ENCODE assay signal across 8 mouse cellular contexts in genomic region chr7:65643861-65644421, GRCm38 (mm10). TPM values are rescaled to one million over a fixed set of nuclear protein-coding genes. Genes with fewer than 3 reads are reported as not detected.
DNase-seq lines count a peak whose midpoint lies in the region; ATAC-seq and TF ChIP-seq lines count a peak whose summit lies in the region.

No protein-coding gene starts in this region.

- no peak overlapping the region for H3K9ac ChIP-seq in liver, adult 2 months (ENCODE audit: low read depth, low read length)
- H3K9ac ChIP-seq in limb, embryonic 15.5 days: no peak overlapping the region
- H3K9ac ChIP-seq in neural tube, embryonic 12.5 days: no peak overlapping the region

- no peak for TF ChIP-seq POLR2A in liver, adult 2 months (IDR thresholded peaks at IDR 0.05; ENCODE audit: extremely low read depth, insufficient read depth, low read length)

- H3K27me3 ChIP-seq in liver, adult 2 months (ENCODE audit: control insufficient read depth, insufficient read depth, low read length): no peaks in the 10 kb centered on the region
- no peaks in the 10 kb centered on the region; the same call in 1 of the 2 replicates for H3K27me3 ChIP-seq in limb, embryonic 15.5 days
- H3K27me3 ChIP-seq in neural tube, embryonic 12.5 days (replicated peaks): 0 out of 2 replicates have a peak, but pooled peaks cover 5% of the 10 kb centered on the region

- TF ChIP-seq CTCF in liver, adult 2 months (IDR thresholded peaks at IDR 0.05; ENCODE audit: low read depth, low read length): 0 out of 2 replicates have a peak, but pooled peaks have one; percentile 11

- peaks cover 9% of the 10 kb centered on the region for H3K36me3 ChIP-seq in liver, adult 2 months (ENCODE audit: control insufficient read depth, insufficient read depth, low read length)
- peaks cover 5% of the 10 kb centered on the region for H3K36me3 ChIP-seq in limb, embryonic 15.5 days
- peaks cover 8% of the 10 kb centered on the region; the same call in 1 of the 2 replicates for H3K36me3 ChIP-seq in neural tube, embryonic 12.5 days

- H3K4me3 ChIP-seq in liver, adult 2 months (ENCODE audit: insufficient read depth, low read depth, low read length): no peak overlapping the region
- H3K4me3 ChIP-seq in limb, embryonic 15.5 days: peak overlapping the region; percentile 70
- H3K4me3 ChIP-seq in neural tube, embryonic 12.5 days: peak overlapping the region; percentile 58; the same call in 1 of the 2 replicates

- DNase-seq in liver, adult 2 months (ENCODE audit: extremely low read depth, low read depth, low spot score): peak; percentile 70
- DNase-seq in liver: no peak
- DNase-seq in heart, adult 8-10 months (ENCODE audit: low spot score): peak; percentile 7
- DNase-seq in right cerebral cortex, postnatal 25 days: no peak
- no peak for DNase-seq in testis, postnatal 14 days (ENCODE audit: low spot score)
- DNase-seq in c-Kit-positive CD71-positive TER-119-positive erythroid progenitor cells, embryonic 14.5 days (ENCODE audit: low spot score): no peak

- H3K9me3 ChIP-seq in limb, embryonic 15.5 days: no peaks in the 10 kb centered on the region
- H3K9me3 ChIP-seq in neural tube, embryonic 12.5 days: no peaks in the 10 kb centered on the region

- peak overlapping the region; percentile 86 for H3K4me2 ChIP-seq in limb, embryonic 15.5 days
- H3K4me2 ChIP-seq in neural tube, embryonic 12.5 days (replicated peaks): peak overlapping the region; percentile 76

- WGBS in liver, adult 2 months: 33% methylated on average over 6 of the region's 6 CpGs
- 26% methylated on average over 6 of the region's 6 CpGs for WGBS in limb, embryonic 15.5 days
- 45% methylated on average over 6 of the region's 6 CpGs for WGBS in neural tube, embryonic 12.5 days

- peaks cover 7% of the 10 kb centered on the region for H3K4me1 ChIP-seq in liver, adult 2 months (ENCODE audit: control insufficient read depth, insufficient read depth, low read length)
- H3K4me1 ChIP-seq in limb, embryonic 15.5 days: peaks cover 17% of the 10 kb centered on the region
- no peaks in the 10 kb centered on the region for H3K4me1 ChIP-seq in neural tube, embryonic 12.5 days

- H3K79me2 ChIP-seq in liver, adult 2 months (ENCODE audit: control insufficient read depth, insufficient read depth, low read length): no peaks in the 10 kb centered on the region

- no peak overlapping the region for H3K27ac ChIP-seq in liver, adult 2 months (replicated peaks; ENCODE audit: insufficient read depth, low read depth, low read length)
- H3K27ac ChIP-seq in limb, embryonic 15.5 days: no peak overlapping the region
- no peak overlapping the region for H3K27ac ChIP-seq in neural tube, embryonic 12.5 days

- no peak for ATAC-seq in limb, embryonic 15.5 days (ENCODE audit: insufficient number of reproducible peaks, low FRiP score, low TSS enrichment, low read depth)
- ATAC-seq in neural tube, embryonic 12.5 days (ENCODE audit: low FRiP score, low read depth): peak; percentile 10

RNA-seq across cellular contexts. Expression of gene Tarsl2, which starts 0.8 kb away (rescaled TPM):
- total RNA-seq in liver, adult 2 months (2014; rRNA removed): 9.7 and 10.1 TPM in 2 replicates
- 3.6 and 3.8 TPM in 2 replicates for polyA plus RNA-seq in liver, adult 2 months (2012; rRNA removed)
- 10 to 100 TPM; 31.4 to 34.5 (median 32.2) TPM for total RNA-seq in heart, adult 8-10 months (2022)
- polyA plus RNA-seq in limb, embryonic 15.5 days (2015; fragmentation: Nextera tagmentation; extraction: Ambion mirVana): 8.2 and 8.9 TPM in 2 replicates
- polyA plus RNA-seq in neural tube, embryonic 12.5 days (2016; fragmentation: Nextera tagmentation; extraction: Ambion mirVana): 12.4 and 14.1 TPM in 2 replicates

RNA-seq across cellular contexts. Expression of gene Tm2d3, which starts 47.0 kb away (rescaled TPM):
- 101 and 111 TPM in 2 replicates for total RNA-seq in liver, adult 2 months (2014; rRNA removed)
- polyA plus RNA-seq in liver, adult 2 months (2012; rRNA removed): 94.3 and 96.5 TPM in 2 replicates
- 10 to 100 TPM; 21.2 to 25.2 (median 21.8) TPM for total RNA-seq in heart, adult 8-10 months (2022)
- polyA plus RNA-seq in limb, embryonic 15.5 days (2015; fragmentation: Nextera tagmentation; extraction: Ambion mirVana): 81.9 and 87.1 TPM in 2 replicates
- polyA plus RNA-seq in neural tube, embryonic 12.5 days (2016; fragmentation: Nextera tagmentation; extraction: Ambion mirVana): 66.6 and 67.1 TPM in 2 replicates

Comparison
In these comparisons a context has a peak if more than half of its experiments do, and no peak if none do; other contexts are left out.
1. DNase-seq: peak in liver, adult 2 months (single experiment) and heart, adult 8-10 months (single experiment); none in liver (single experiment), right cerebral cortex, postnatal 25 days (single experiment), testis, postnatal 14 days (single experiment) and c-Kit-positive CD71-positive TER-119-positive erythroid progenitor cells, embryonic 14.5 days (single experiment).